28 mouse cellular contexts compared by ENCODE assay signal in genomic region chr11:119607464-119607863, GRCm38 (mm10). TPM values are rescaled to one million over a fixed set of nuclear protein-coding genes. Genes with fewer than 3 reads are reported as not detected.
DNase-seq lines count a peak whose midpoint lies in the region; ATAC-seq and TF ChIP-seq lines count a peak whose summit lies in the region.
"Had no signal": no experiment of that assay in that cellular context is flagged by ENCODE, and none has a peak within 500 bp of the region (broad histone marks: within the 10 kb centered on the region; RNA-seq: fewer than 3 reads in every experiment).

No protein-coding gene starts in this region.

- H3K4me1 ChIP-seq in heart, adult 2 months (ENCODE audit: control insufficient read depth, insufficient read depth, low read length): peaks cover 12% of the 10 kb centered on the region
- H3K4me1 ChIP-seq in liver, adult 2 months (ENCODE audit: control insufficient read depth, insufficient read depth, low read length): peaks cover 3% of the 10 kb centered on the region; the same call in 1 of the 2 replicates
- H3K4me1 ChIP-seq in liver, postnatal 0 days (ENCODE audit: insufficient read depth): peaks cover 13% of the 10 kb centered on the region

- H3K27ac ChIP-seq in heart, adult 2 months: no peak overlapping the region
- H3K27ac ChIP-seq in liver, adult 2 months (replicated peaks; ENCODE audit: insufficient read depth, low read depth, low read length): no peak overlapping the region
- no peak overlapping the region for H3K27ac ChIP-seq in liver, postnatal 0 days (ENCODE audit: low read depth)
- H3K27ac ChIP-seq: embryonic facial prominence, embryonic 12.5 days; embryonic facial prominence, embryonic 15.5 days; gastrocnemius, adult 2 months; heart, embryonic 15.5 days; hindbrain, embryonic 10.5 days; hindbrain, embryonic 13.5 days; intestine, embryonic 15.5 days had no signal

- peaks cover 6% of the 10 kb centered on the region; the same call in 1 of the 2 replicates for H3K36me3 ChIP-seq in heart, adult 2 months (ENCODE audit: control insufficient read depth, insufficient read depth, low read length)
- H3K36me3 ChIP-seq in liver, adult 2 months (ENCODE audit: control insufficient read depth, insufficient read depth, low read length): no peaks in the 10 kb centered on the region
- 0 out of 2 replicates have a peak, but pooled peaks cover 7% of the 10 kb centered on the region for H3K36me3 ChIP-seq in liver, postnatal 0 days (replicated peaks; ENCODE audit: insufficient read depth, low read length)
- H3K36me3 ChIP-seq in myocyte (ENCODE audit: control insufficient read depth, insufficient read depth): peaks cover 10% of the 10 kb centered on the region
- H3K36me3 ChIP-seq: intestine, embryonic 15.5 days had no signal

- intact Hi-C loops in heart, adult 2 months (cut with DNase I): no loop called here
- intact Hi-C loops in heart, postnatal 14 days (cut with DNase I): no loop called here

- ATAC-seq in liver, postnatal 0 days: no peak
- ATAC-seq: CD4-positive, CD25-positive, alpha-beta regulatory T cell, adult 4 months; forebrain, embryonic 14.5 days; forebrain, postnatal 0 days; hindbrain, embryonic 16.5 days; intestine, embryonic 15.5 days had no signal

- H3K9ac ChIP-seq in heart, adult 2 months (ENCODE audit: low read depth, low read length): no peak overlapping the region
- H3K9ac ChIP-seq in liver, adult 2 months (ENCODE audit: low read depth, low read length): no peak overlapping the region
- no peak overlapping the region for H3K9ac ChIP-seq in liver, postnatal 0 days (replicated peaks)
- H3K9ac ChIP-seq: embryonic facial prominence, embryonic 12.5 days; embryonic facial prominence, embryonic 15.5 days; forebrain, postnatal 0 days; heart, embryonic 15.5 days; hindbrain, embryonic 13.5 days; intestine, embryonic 15.5 days had no signal

- 71% methylated on average over 5 of the region's 5 CpGs for WGBS in heart, adult 2 months
- 53% methylated on average over 5 of the region's 5 CpGs for WGBS in liver, adult 2 months
- 78% methylated on average over 5 of the region's 5 CpGs for WGBS in liver, postnatal 0 days (ENCODE audit: insufficient replicate concordance)

- H3K79me2 ChIP-seq in heart, adult 2 months (replicated peaks; ENCODE audit: control insufficient read depth, insufficient read depth, low read length): peaks cover 11% of the 10 kb centered on the region
- H3K79me2 ChIP-seq in liver, adult 2 months (ENCODE audit: control insufficient read depth, insufficient read depth, low read length): peaks cover 38% of the 10 kb centered on the region
- peaks cover 93% of the 10 kb centered on the region for H3K79me2 ChIP-seq in myocyte (ENCODE audit: control insufficient read depth, insufficient read depth)

- no peak for TF ChIP-seq POLR2A in heart, adult 2 months (IDR thresholded peaks at IDR 0.05; ENCODE audit: insufficient read depth, low read depth, low read length)
- no peak for TF ChIP-seq POLR2A in liver, adult 2 months (IDR thresholded peaks at IDR 0.05; ENCODE audit: extremely low read depth, insufficient read depth, low read length)
- TF ChIP-seq POLR2A in myocyte (IDR thresholded peaks at IDR 0.05; ENCODE audit: insufficient read length, low read depth): no peak

- H3ac ChIP-seq in myocyte (ENCODE audit: control insufficient read depth, insufficient read length): no peak overlapping the region

- H3K4me2 ChIP-seq in liver, postnatal 0 days (ENCODE audit: low read depth, low read length): no peak overlapping the region
- H3K4me2 ChIP-seq in myocyte (ENCODE audit: low read depth): peak overlapping the region; percentile 42
- H3K4me2 ChIP-seq: embryonic facial prominence, embryonic 12.5 days; embryonic facial prominence, embryonic 15.5 days; heart, embryonic 11.5 days; heart, embryonic 15.5 days; hindbrain, embryonic 13.5 days; intestine, embryonic 15.5 days had no signal

- peak in 1 of 2 experiments; percentile 13 for DNase-seq in heart, adult 2 months
- DNase-seq in heart, postnatal 14 days: no peak
- peak; percentile 63 for DNase-seq in liver, adult 2 months (ENCODE audit: extremely low read depth, low read depth, low spot score)
- DNase-seq in liver, postnatal 0 days: no peak
- DNase-seq in right cerebral cortex, postnatal 10 days (ENCODE audit: low spot score in 2 of 2): no peak
- DNase-seq: adrenal gland, adult 2 months; adrenal gland, postnatal 14 days; cerebellum, adult 11 months; cerebellum, adult 2 months; cerebellum, adult 9-11 months; cerebellum, postnatal 25 days; forebrain, postnatal 0 days; gastrocnemius, adult 2 months; gastrocnemius, postnatal 14 days; heart, postnatal 10 days had no signal

- TF ChIP-seq CTCF in heart, adult 2 months (IDR thresholded peaks at IDR 0.05): no peak
- TF ChIP-seq CTCF in liver, adult 2 months (IDR thresholded peaks at IDR 0.05; ENCODE audit: low read depth, low read length): no peak
- no peak for TF ChIP-seq CTCF in liver, postnatal 0 days (IDR thresholded peaks at IDR 0.05; ENCODE audit: low read depth)

- no peaks in the 10 kb centered on the region for H3K9me3 ChIP-seq in liver, postnatal 0 days (ENCODE audit: low read length)
- H3K9me3 ChIP-seq: embryonic facial prominence, embryonic 12.5 days; embryonic facial prominence, embryonic 15.5 days; heart, embryonic 15.5 days; hindbrain, embryonic 10.5 days; hindbrain, embryonic 13.5 days; intestine, embryonic 15.5 days had no signal

- H3K4me3 ChIP-seq in heart, adult 2 months: no peak overlapping the region
- no peak overlapping the region for H3K4me3 ChIP-seq in liver, adult 2 months (ENCODE audit: insufficient read depth, low read depth, low read length)
- no peak overlapping the region for H3K4me3 ChIP-seq in liver, postnatal 0 days (ENCODE audit: low read depth, low read length)
- H3K4me3 ChIP-seq in myocyte: no peak overlapping the region
- H3K4me3 ChIP-seq: embryonic facial prominence, embryonic 12.5 days; embryonic facial prominence, embryonic 15.5 days; gastrocnemius, adult 2 months; heart, embryonic 15.5 days; hindbrain, embryonic 10.5 days; hindbrain, embryonic 13.5 days; intestine, embryonic 15.5 days had no signal

- 0 out of 2 replicates have a peak, but pooled peaks have one; percentile 10 for TF ChIP-seq EP300 in heart, adult 2 months (IDR thresholded peaks at IDR 0.05; ENCODE audit: insufficient read depth, low read depth, low read length)
- TF ChIP-seq EP300 in liver, postnatal 0 days (IDR thresholded peaks at IDR 0.05; ENCODE audit: low read depth): no peak

- H3K27me3 ChIP-seq in heart, adult 2 months (ENCODE audit: control insufficient read depth, insufficient read depth, low read length): no peaks in the 10 kb centered on the region
- H3K27me3 ChIP-seq in liver, adult 2 months (ENCODE audit: control insufficient read depth, insufficient read depth, low read length): no peaks in the 10 kb centered on the region
- H3K27me3 ChIP-seq in liver, postnatal 0 days (ENCODE audit: insufficient read depth, low read length): no peaks in the 10 kb centered on the region
- H3K27me3 ChIP-seq in myocyte (ENCODE audit: control insufficient read depth, insufficient read depth, insufficient read length): no peaks in the 10 kb centered on the region
- H3K27me3 ChIP-seq: embryonic facial prominence, embryonic 12.5 days; embryonic facial prominence, embryonic 15.5 days; heart, embryonic 15.5 days; hindbrain, embryonic 13.5 days; intestine, embryonic 15.5 days had no signal

TF ChIP-seq in myocyte, 11 proteins besides CTCF, POLR2A, EP300 and RAD21:
- no peak for TF ChIP-seq E2F4 (IDR thresholded peaks at IDR 0.05; ENCODE audit: insufficient read depth)
- peak in 2 of 3 experiments; percentile 59 to 62 for TF ChIP-seq MYOD1 (IDR thresholded peaks at IDR 0.05; ENCODE audit: control insufficient read depth in 1 of 3, insufficient read length in 2 of 3, low read depth in 2 of 3)
- TF ChIP-seq CEBPB (IDR thresholded peaks at IDR 0.05; ENCODE audit: insufficient read depth, poor library complexity, severe bottlenecking): no peak
- TF ChIP-seq SRF (IDR thresholded peaks at IDR 0.05; ENCODE audit: control insufficient read depth, insufficient read length, low read depth): no peak
- no peak for TF ChIP-seq REST (IDR thresholded peaks at IDR 0.05; ENCODE audit: insufficient read depth, insufficient read length)
- no peak for TF ChIP-seq TCF12 (IDR thresholded peaks at IDR 0.05; ENCODE audit: insufficient read depth, poor library complexity, severe bottlenecking)
- TF ChIP-seq USF1 (IDR thresholded peaks at IDR 0.05; ENCODE audit: low read depth): no peak
- TF ChIP-seq MYOG (IDR thresholded peaks at IDR 0.05; ENCODE audit: control insufficient read depth in 1 of 3, insufficient read depth in 1 of 3, insufficient read length in 2 of 3, low read depth in 2 of 3): peak in 2 of 3 experiments; percentile 42 to 45
- TF ChIP-seq POLR2AphosphoS2 (IDR thresholded peaks at IDR 0.05; ENCODE audit: insufficient read length, low read depth): no peak
- no peak for TF ChIP-seq MAX (IDR thresholded peaks at IDR 0.05; ENCODE audit: low read depth)
- TF ChIP-seq TCF3 (IDR thresholded peaks at IDR 0.05; ENCODE audit: insufficient read length, low read depth): no peak

RNA-seq across cellular contexts. Expression of gene Rptor, which starts 4.8 kb away (rescaled TPM):
- total RNA-seq in heart, adult 2 months (2021): 10 to 100 TPM; 32.1 to 32.4 TPM
- polyA plus RNA-seq in heart, adult 2 months (2012; rRNA removed): 19.7 and 20.6 TPM in 2 replicates
- 10 to 100 TPM; 34.4 to 34.8 TPM for total RNA-seq in heart, postnatal 14 days (2021)
- total RNA-seq in liver, adult 2 months (2014; rRNA removed): 11.2 and 17.7 TPM in 2 replicates
- 18.4 and 18.6 TPM in 2 replicates for polyA plus RNA-seq in liver, adult 2 months (2012; rRNA removed)
- 3.1 TPM in 2 replicates for polyA plus RNA-seq in liver, postnatal 0 days (2015; fragmentation: Nextera tagmentation; extraction: Ambion mirVana)
- polyA plus RNA-seq in myocyte (2012; fragmentation: generic; extraction: Trizol): 59.5 TPM

RNA-seq across cellular contexts. Expression of gene Nptx1, which starts 59.9 kb away (rescaled TPM):
- under 1 TPM; 0.09 to 0.23 TPM for total RNA-seq in heart, adult 2 months (2021)
- 0.12 and 0.16 TPM in 2 replicates for polyA plus RNA-seq in heart, adult 2 months (2012; rRNA removed)
- total RNA-seq in heart, postnatal 14 days (2021): under 1 TPM; 0.29 to 0.55 TPM
- 0.07 and 0.09 TPM in 2 replicates for total RNA-seq in liver, adult 2 months (2014; rRNA removed)
- 0.09 and 0.15 TPM in 2 replicates for polyA plus RNA-seq in liver, adult 2 months (2012; rRNA removed)
- polyA plus RNA-seq in liver, postnatal 0 days (2015; fragmentation: Nextera tagmentation; extraction: Ambion mirVana): 0.04 TPM in 1 of 2 replicates, not detected in the other
- 9.3 TPM for polyA plus RNA-seq in myocyte (2012; fragmentation: generic; extraction: Trizol)
- total RNA-seq: common myeloid progenitor, adult 5-6 weeks; gastrocnemius, adult 2 months; MEL had no signal
- polyA plus RNA-seq: CD4-positive, CD25-positive, alpha-beta regulatory T cell, adult 4 months had no signal
